Comparison of ENCODE assay signal across 8 mouse cellular contexts in the genomic region with DNA sequence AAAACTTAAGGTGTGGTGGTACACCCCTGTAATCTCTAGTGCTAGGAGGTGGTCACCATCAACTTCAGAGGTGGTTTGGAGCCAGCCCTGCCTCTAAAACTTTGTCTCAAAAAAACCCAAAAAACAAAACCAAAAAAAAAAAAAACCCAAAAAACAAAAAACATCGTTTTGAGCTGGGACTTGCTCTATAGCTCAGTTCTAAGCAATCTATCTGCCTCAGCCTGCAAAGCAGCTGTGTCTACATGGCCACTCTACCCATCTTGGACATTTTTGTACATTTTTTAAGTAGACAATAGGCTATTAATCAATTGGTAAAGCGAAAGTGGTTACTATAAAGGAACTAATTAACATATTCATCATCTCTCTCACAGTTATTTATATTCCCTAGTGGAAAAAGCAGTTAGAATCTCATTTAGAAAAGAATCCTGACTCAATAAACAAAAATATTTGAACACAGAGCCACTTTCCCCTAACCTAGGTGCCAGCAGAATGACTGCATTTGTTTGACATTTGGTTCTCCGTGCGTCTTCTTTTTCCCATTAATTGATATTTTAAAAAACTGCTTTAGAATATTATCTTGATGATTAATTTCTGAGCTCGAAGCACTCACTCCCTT. TPM values are rescaled to one million over a fixed set of nuclear protein-coding genes. Genes with fewer than 3 reads are reported as not detected.
DNase-seq lines count a peak whose midpoint lies in the region; ATAC-seq and TF ChIP-seq lines count a peak whose summit lies in the region.

No protein-coding gene starts in this region.

- ATAC-seq in forebrain, embryonic 14.5 days = no peak
- no peak for ATAC-seq in liver, embryonic 15.5 days (ENCODE audit: insufficient read depth)

- no peak for TF ChIP-seq RAD21 in CH12.LX (IDR thresholded peaks at IDR 0.05; ENCODE audit: low read depth, low read length)

- H3K4me2 ChIP-seq in CH12.LX (ENCODE audit: insufficient read depth, low read depth, poor library complexity, severe bottlenecking) = peak overlapping the region; percentile 37; the same call in 1 of the 2 replicates
- peak overlapping the region; percentile 57 for H3K4me2 ChIP-seq in forebrain, embryonic 14.5 days (ENCODE audit: low read length)
- peak overlapping the region; percentile 92 for H3K4me2 ChIP-seq in liver, embryonic 15.5 days

- TF ChIP-seq CTCF in CH12.LX (conservative IDR thresholded peaks at IDR 0.05 in 1 of 2, IDR thresholded peaks at IDR 0.05 in 1 of 2; ENCODE audit: low read depth in 2 of 2, low read length in 2 of 2) = no peak

- WGBS in heart, embryonic 10.5 days = 27% methylated on average over 5 of the region's 5 CpGs
- 23% methylated on average over 5 of the region's 5 CpGs for WGBS in forebrain, embryonic 14.5 days
- 15% methylated on average over 5 of the region's 5 CpGs for WGBS in liver, embryonic 15.5 days (ENCODE audit: insufficient replicate concordance)

- no peaks in the 10 kb centered on the region for H3K27me3 ChIP-seq in heart, embryonic 10.5 days (ENCODE audit: insufficient read depth, poor library complexity, severe bottlenecking)
- no peaks in the 10 kb centered on the region for H3K27me3 ChIP-seq in CH12.LX (replicated peaks)
- H3K27me3 ChIP-seq in forebrain, embryonic 14.5 days (replicated peaks; ENCODE audit: control insufficient read depth, insufficient read depth, low read length) = no peaks in the 10 kb centered on the region
- H3K27me3 ChIP-seq in liver, embryonic 15.5 days = no peaks in the 10 kb centered on the region

- no peak for TF ChIP-seq POLR2A in CH12.LX (IDR thresholded peaks at IDR 0.05; ENCODE audit: low read depth, low read length)

- no peak for TF ChIP-seq EP300 in CH12.LX (IDR thresholded peaks at IDR 0.05; ENCODE audit: low read length)

- in situ Hi-C loops in CH12.LX (cut with MboI; ENCODE audit: low pct_ligation_motif_present, low pct_unique_long_range_greater_than_20kb, low sequenced_read_pairs) = no loop called here

- H3K9me3 ChIP-seq in heart, embryonic 10.5 days = no peaks in the 10 kb centered on the region
- H3K9me3 ChIP-seq in CH12.LX (replicated peaks; ENCODE audit: low read length) = no peaks in the 10 kb centered on the region
- no peaks in the 10 kb centered on the region for H3K9me3 ChIP-seq in forebrain, embryonic 14.5 days (replicated peaks; ENCODE audit: control insufficient read depth, low read length)
- H3K9me3 ChIP-seq in liver, embryonic 15.5 days (replicated peaks) = no peaks in the 10 kb centered on the region

- peaks cover 30% of the 10 kb centered on the region for H3K4me1 ChIP-seq in heart, embryonic 10.5 days
- H3K4me1 ChIP-seq in CH12.LX (ENCODE audit: control insufficient read depth in 1 of 2, insufficient read depth in 2 of 2) = peaks cover 25 to 54% of the 10 kb centered on the region in 2 experiments
- H3K4me1 ChIP-seq in forebrain, embryonic 14.5 days (ENCODE audit: control insufficient read depth, insufficient read depth, low read length) = 0 out of 2 replicates have a peak, but pooled peaks cover 5% of the 10 kb centered on the region
- H3K4me1 ChIP-seq in liver, embryonic 15.5 days (replicated peaks) = peaks cover 58% of the 10 kb centered on the region

- no peak for DNase-seq in heart, embryonic 10.5 days (ENCODE audit: low spot score)
- DNase-seq in heart, adult 8-10 months (ENCODE audit: low spot score) = no peak
- DNase-seq in CH12.LX (ENCODE audit: extremely low read depth) = no peak
- DNase-seq in forebrain, embryonic 14.5 days (ENCODE audit: low spot score) = no peak
- no peak for DNase-seq in ovary, postnatal 10 days (ENCODE audit: low spot score)
- DNase-seq in kidney, postnatal 10 days = no peak
- no peak for DNase-seq in left cerebral cortex, adult 18-20 months (ENCODE audit: low spot score in 2 of 2)

- no peaks in the 10 kb centered on the region for H3K36me3 ChIP-seq in heart, embryonic 10.5 days
- H3K36me3 ChIP-seq in CH12.LX (replicated peaks in 1 of 2; ENCODE audit: control insufficient read depth in 1 of 2, insufficient read depth in 1 of 2, low read length in 1 of 2) = peaks cover 0 to 3% of the 10 kb centered on the region in 2 experiments
- no peaks in the 10 kb centered on the region for H3K36me3 ChIP-seq in forebrain, embryonic 14.5 days (ENCODE audit: control insufficient read depth, insufficient read depth, low read length)
- H3K36me3 ChIP-seq in liver, embryonic 15.5 days (replicated peaks) = no peaks in the 10 kb centered on the region

- H3K4me3 ChIP-seq in heart, embryonic 10.5 days = peak overlapping the region; percentile 92
- H3K4me3 ChIP-seq in CH12.LX (replicated peaks in 1 of 3; ENCODE audit: low read depth in 2 of 3, low read length in 2 of 3, poor library complexity in 1 of 3) = peak overlapping the region; percentile 68 to 71 (median 70)
- peak overlapping the region; percentile 94 for H3K4me3 ChIP-seq in forebrain, embryonic 14.5 days (ENCODE audit: low read depth, low read length)
- peak overlapping the region; percentile 74 for H3K4me3 ChIP-seq in liver, embryonic 15.5 days (replicated peaks)

- H3K27ac ChIP-seq in heart, embryonic 10.5 days = peak overlapping the region; percentile 98
- H3K27ac ChIP-seq in CH12.LX (ENCODE audit: insufficient read depth, low read depth) = peak overlapping the region; percentile 47
- H3K27ac ChIP-seq in forebrain, embryonic 14.5 days (ENCODE audit: low read depth, low read length) = no peak overlapping the region; the same call in 1 of the 2 replicates
- peak overlapping the region; percentile 96 for H3K27ac ChIP-seq in liver, embryonic 15.5 days (replicated peaks)

- dilution Hi-C loops in CH12.LX (cut with MboI; ENCODE audit: extremely low pct_ligation_motif_present, extremely low pct_unique_long_range_greater_than_20kb, low sequenced_read_pairs) = no loop called here

- H3K9ac ChIP-seq in CH12.LX (ENCODE audit: insufficient read depth, low read depth) = peak overlapping the region; percentile 93
- H3K9ac ChIP-seq in forebrain, embryonic 14.5 days (ENCODE audit: low read length) = peak overlapping the region; percentile 58
- H3K9ac ChIP-seq in liver, embryonic 15.5 days = peak overlapping the region; percentile 76

- peaks cover 10% of the 10 kb centered on the region; the same call in 1 of the 2 replicates for H3K79me2 ChIP-seq in CH12.LX (replicated peaks; ENCODE audit: control insufficient read depth, extremely low read depth, insufficient read depth, poor library complexity, severe bottlenecking)

TF ChIP-seq in CH12.LX, 34 proteins besides CTCF, POLR2A, EP300 and RAD21 (continues in another document):
- TF ChIP-seq BHLHE40 (IDR thresholded peaks at IDR 0.05; ENCODE audit: low read depth, low read length) (no peak), JUN (IDR thresholded peaks at IDR 0.05; ENCODE audit: insufficient read depth, low read depth, low read length) (no peak)

RNA-seq across cellular contexts. Expression of gene Gm10643, which starts 0.6 kb away (rescaled TPM):
- polyA plus RNA-seq in heart, embryonic 10.5 days (2016; fragmentation: Nextera tagmentation; extraction: Ambion mirVana) = 1.0 and 1.4 TPM in 2 replicates
- total RNA-seq in heart, adult 8-10 months (2022) = 1 to 10 TPM; 4.6 to 7.5 (median 5.4) TPM
- total RNA-seq in CH12.LX (2012; rRNA removed) (0.55 and 0.76 TPM in 2 replicates), CH12.LX (2014; rRNA removed) (0.39 and 0.42 TPM in 2 replicates)
- 0.14 TPM in 1 of 2 replicates, not detected in the other for polyA plus RNA-seq in CH12.LX (2012; ENCODE audit: insufficient read length, low read depth)
- 1.3 and 1.5 TPM in 2 replicates for polyA plus RNA-seq in forebrain, embryonic 14.5 days (2014; fragmentation: Nextera tagmentation; extraction: Ambion mirVana)
- polyA plus RNA-seq in liver, embryonic 15.5 days (2015; fragmentation: Nextera tagmentation; extraction: Ambion mirVana) = 0.24 and 0.30 TPM in 2 replicates
- total RNA-seq in left cerebral cortex, adult 18-20 months (2021) = 1 to 10 TPM; 2.9 to 3.5 TPM

RNA-seq across cellular contexts. Expression of gene Rfx1, which starts 1.1 kb away (rescaled TPM):
- 6.5 and 7.3 TPM in 2 replicates for polyA plus RNA-seq in heart, embryonic 10.5 days (2016; fragmentation: Nextera tagmentation; extraction: Ambion mirVana)
- total RNA-seq in heart, adult 8-10 months (2022) = 10 to 100 TPM in 1 of 4 experiments, 1 to 10 TPM in 3; 6.7 to 10.0 (median 9.2) TPM
- total RNA-seq in CH12.LX (2012; rRNA removed) (9.9 and 10.8 TPM in 2 replicates), CH12.LX (2014; rRNA removed) (3.2 and 3.5 TPM in 2 replicates)
- polyA plus RNA-seq in CH12.LX (2012; ENCODE audit: insufficient read length, low read depth) = 10.7 and 13.1 TPM in 2 replicates
- 6.8 and 8.7 TPM in 2 replicates for polyA plus RNA-seq in forebrain, embryonic 14.5 days (2014; fragmentation: Nextera tagmentation; extraction: Ambion mirVana)
- 2.4 and 2.9 TPM in 2 replicates for polyA plus RNA-seq in liver, embryonic 15.5 days (2015; fragmentation: Nextera tagmentation; extraction: Ambion mirVana)
- total RNA-seq in left cerebral cortex, adult 18-20 months (2021) = 10 to 100 TPM; 23.1 to 25.3 TPM

RNA-seq across cellular contexts. Expression of gene Rln3, which starts 20.8 kb away (rescaled TPM):
- 0.67 TPM in 1 of 2 replicates, not detected in the other for polyA plus RNA-seq in heart, embryonic 10.5 days (2016; fragmentation: Nextera tagmentation; extraction: Ambion mirVana)
- not detected for total RNA-seq in heart, adult 8-10 months (2022)
- total RNA-seq in CH12.LX (2012; rRNA removed) (not detected in 2 replicates), CH12.LX (2014; rRNA removed) (not detected in 2 replicates)
- polyA plus RNA-seq in CH12.LX (2012; ENCODE audit: insufficient read length, low read depth) = not detected in 2 replicates
- not detected in 2 replicates for polyA plus RNA-seq in forebrain, embryonic 14.5 days (2014; fragmentation: Nextera tagmentation; extraction: Ambion mirVana)
- 0.15 TPM in 1 of 2 replicates, not detected in the other for polyA plus RNA-seq in liver, embryonic 15.5 days (2015; fragmentation: Nextera tagmentation; extraction: Ambion mirVana)
- total RNA-seq in left cerebral cortex, adult 18-20 months (2021) = not detected

RNA-seq across cellular contexts. Expression of gene Il27ra, which starts 23.2 kb away (rescaled TPM):
- 1.4 and 2.6 TPM in 2 replicates for polyA plus RNA-seq in heart, embryonic 10.5 days (2016; fragmentation: Nextera tagmentation; extraction: Ambion mirVana)
- 1 to 10 TPM; 2.7 to 4.5 (median 3.1) TPM for total RNA-seq in heart, adult 8-10 months (2022)
- 0.97 and 1.4 TPM in 2 replicates for total RNA-seq in CH12.LX (2012; rRNA removed)
- total RNA-seq in CH12.LX (2014; rRNA removed) = 2.1 and 2.3 TPM in 2 replicates
- 2.4 and 3.0 TPM in 2 replicates for polyA plus RNA-seq in CH12.LX (2012; ENCODE audit: insufficient read length, low read depth)
- polyA plus RNA-seq in forebrain, embryonic 14.5 days (2014; fragmentation: Nextera tagmentation; extraction: Ambion mirVana) = 0.19 and 0.70 TPM in 2 replicates
- polyA plus RNA-seq in liver, embryonic 15.5 days (2015; fragmentation: Nextera tagmentation; extraction: Ambion mirVana) = 0.74 and 1.3 TPM in 2 replicates
- total RNA-seq in left cerebral cortex, adult 18-20 months (2021) = under 1 TPM; 0.30 to 0.52 TPM

RNA-seq across cellular contexts. Expression of gene Dcaf15, which starts 39.0 kb away (rescaled TPM):
- polyA plus RNA-seq in heart, embryonic 10.5 days (2016; fragmentation: Nextera tagmentation; extraction: Ambion mirVana) = 10.4 and 14.2 TPM in 2 replicates
- total RNA-seq in heart, adult 8-10 months (2022) = 1 to 10 TPM; 6.3 to 8.2 (median 8.0) TPM
- total RNA-seq in CH12.LX (2012; rRNA removed) (44.3 and 47.9 TPM in 2 replicates), CH12.LX (2014; rRNA removed) (38.5 and 39.3 TPM in 2 replicates)
- polyA plus RNA-seq in CH12.LX (2012; ENCODE audit: insufficient read length, low read depth) = 48.3 and 50.7 TPM in 2 replicates
- 15.8 and 17.8 TPM in 2 replicates for polyA plus RNA-seq in forebrain, embryonic 14.5 days (2014; fragmentation: Nextera tagmentation; extraction: Ambion mirVana)
- 3.2 and 3.5 TPM in 2 replicates for polyA plus RNA-seq in liver, embryonic 15.5 days (2015; fragmentation: Nextera tagmentation; extraction: Ambion mirVana)
- 10 to 100 TPM; 17.7 to 18.2 TPM for total RNA-seq in left cerebral cortex, adult 18-20 months (2021)

Comparison
In these comparisons a context has a peak if more than half of its experiments do, and no peak if none do; other contexts are left out.
1. H3K4me2 ChIP-seq: peak in every context shown above with its lines; median percentile 92 in liver, embryonic 15.5 days; 57 in forebrain, embryonic 14.5 days; 37 in CH12.LX.